Mouse (Mus musculus) liver, embryonic 14.5 days (tissue): ENCODE data around the gene Mcm2.

Experiments
- CTCF ChIP-seq: IDR thresholded peaks from 2 replicates; pipeline ENCODE4 v1.5.1; 2016; ENCODE audit warnings: antibody characterized with exemption, low read depth, control low read depth
- EP300 ChIP-seq: IDR thresholded peaks from 2 replicates; pipeline ENCODE4 v1.6.1; 2016; ENCODE audit warnings: antibody characterized with exemption, low read depth

GRCm38 (mm10) chr6:88926870-88927269 is 28.3 kb upstream of the Mcm2 start:
- TF ChIP-seq CTCF: no peak
- TF ChIP-seq EP300: no peak
